Mouse (Mus musculus) erythroid progenitor cell, adult 5-6 weeks (primary cell): ENCODE results near the gene Iqcn. TPM values are rescaled to one million over a fixed set of nuclear protein-coding genes. Genes with fewer than 3 reads are reported as not detected.

ENCODE experiments used
- ATAC-seq: replicated peaks from 2 replicates; pipeline ENCODE4 v1.8.0; 2016; ENCODE audit warnings: moderate number of reproducible peaks, mild to moderate bottlenecking, moderate TSS enrichment, inconsistent platforms; ENCODE audit not compliant: poor library complexity, low FRiP score, severe bottlenecking
- total RNA-seq, 2 experiments: library from RNA; stranded (forward) in 1 of 2; stranded (reverse) in 1 of 2; fragments of 150-400 nt in 1 of 2; fragments of 186-747, 209-891 nt in 1 of 2; gene quantifications; 2 replicates each; pipeline versions ENCODE4 v1.2.3 to v1.2.4; 2015 to 2017; ENCODE audit warnings: low replicate concordance in 2 of 2

Iqcn gene
- total RNA-seq, 2 experiments from 2014 or later: not detected

DNA sequence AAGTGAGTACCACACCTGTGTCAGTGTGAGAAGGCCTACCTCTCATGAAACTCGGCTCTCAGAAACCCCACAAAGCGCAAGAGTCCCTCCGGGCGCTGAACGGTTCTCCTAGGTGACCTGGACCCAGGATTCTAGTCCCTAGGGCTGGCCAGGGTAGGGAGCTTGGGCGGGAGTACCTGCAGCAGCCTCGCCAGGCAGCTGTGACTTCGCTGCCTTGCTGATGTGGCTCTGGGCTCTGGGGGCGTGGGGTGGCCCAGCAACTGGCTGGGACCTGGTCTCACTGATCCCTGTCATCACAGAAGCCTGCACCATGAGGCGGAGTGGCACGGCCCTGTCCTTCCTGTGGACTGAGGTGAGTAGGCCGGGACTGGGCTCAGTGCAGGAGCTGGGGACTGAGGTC, 21.0 kb downstream of the Iqcn start:
- no peak for ATAC-seq

DNA sequence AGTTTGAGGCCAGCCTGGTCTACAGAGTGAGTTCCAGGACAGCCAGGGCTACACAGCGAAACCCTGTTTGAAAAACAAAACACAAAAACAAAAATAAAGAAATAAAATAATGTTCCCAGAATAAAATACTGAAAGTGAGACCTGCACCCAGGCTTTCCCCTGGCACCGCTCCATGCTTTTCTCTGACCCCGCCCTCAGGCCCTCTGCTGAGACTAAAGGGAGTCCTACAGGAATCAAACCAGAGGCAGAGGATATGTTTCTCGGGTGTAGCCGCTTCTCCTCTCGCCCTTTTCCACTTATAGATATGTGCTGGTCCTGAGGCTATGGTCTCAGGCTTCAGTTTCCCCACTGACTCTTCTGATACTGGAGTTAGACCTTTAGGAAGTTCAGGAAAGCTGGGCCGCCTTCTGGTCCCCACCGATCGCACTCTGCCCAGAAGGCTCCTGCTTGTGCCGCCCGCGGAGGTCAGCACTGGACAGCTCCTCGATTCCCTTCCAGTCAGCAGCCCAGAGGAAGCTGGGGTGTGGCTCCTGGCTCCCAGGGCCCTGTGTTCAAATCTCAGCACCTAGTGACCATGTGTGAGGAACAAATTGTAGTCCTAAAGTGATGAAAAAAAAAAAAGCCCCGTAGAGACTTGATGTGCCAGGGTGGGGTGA, 22.7 kb downstream of the Iqcn start:
- no peak for ATAC-seq

DNA sequence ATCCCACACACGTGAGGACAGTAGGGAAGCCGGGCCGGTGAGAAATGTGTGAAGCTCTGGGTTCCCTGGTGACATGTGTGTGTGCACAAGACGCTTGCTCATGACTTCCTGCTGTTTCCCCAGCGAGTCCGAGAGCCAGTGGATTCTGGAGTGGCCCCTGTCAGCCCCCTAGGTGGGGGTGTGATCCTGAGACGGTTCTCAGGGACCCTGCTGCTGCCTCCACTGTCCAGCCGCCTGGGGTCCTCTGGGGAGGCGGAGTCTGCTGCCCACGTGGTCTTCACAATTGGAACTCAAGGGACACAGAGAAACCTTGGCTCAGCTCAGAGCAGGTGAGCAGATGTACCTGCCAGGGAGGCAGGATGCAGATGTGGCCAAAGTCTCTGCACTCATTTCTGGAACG, 23.5 kb downstream of the Iqcn start:
- ATAC-seq: no peak

DNA sequence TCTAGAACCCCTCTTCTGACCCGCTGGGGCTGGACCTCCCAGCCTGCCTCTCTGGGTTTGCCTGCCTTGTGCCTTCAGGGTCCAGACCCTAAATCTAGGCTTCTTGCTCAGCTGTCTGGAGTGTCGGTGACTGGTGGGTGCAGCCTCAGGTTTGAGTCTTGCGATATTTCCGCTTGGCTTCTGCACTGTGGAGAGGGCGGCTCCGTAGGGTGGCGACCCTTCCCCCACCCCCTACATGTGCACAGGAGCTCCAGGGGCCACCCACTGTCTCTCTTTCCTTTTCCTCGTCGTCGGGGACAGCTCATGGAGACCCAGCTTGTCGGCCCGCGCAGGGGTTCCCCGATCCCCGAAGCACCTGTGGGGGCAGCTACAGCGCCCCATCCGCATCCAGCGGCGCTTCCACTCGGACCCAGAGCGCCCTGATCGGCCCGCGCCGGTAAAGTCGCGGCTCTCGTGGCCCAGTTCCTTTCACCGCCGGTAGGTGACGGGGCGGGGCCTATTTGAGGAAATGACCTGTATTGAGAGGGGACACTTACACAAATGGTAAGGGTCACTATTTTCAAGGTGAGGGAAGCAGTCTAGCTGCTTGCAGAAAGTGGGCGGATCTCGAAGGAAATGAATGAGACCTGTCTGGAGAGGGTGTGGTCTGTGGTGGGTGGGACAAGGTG, 26.7 kb downstream of the Iqcn start:
- no peak for ATAC-seq

DNA sequence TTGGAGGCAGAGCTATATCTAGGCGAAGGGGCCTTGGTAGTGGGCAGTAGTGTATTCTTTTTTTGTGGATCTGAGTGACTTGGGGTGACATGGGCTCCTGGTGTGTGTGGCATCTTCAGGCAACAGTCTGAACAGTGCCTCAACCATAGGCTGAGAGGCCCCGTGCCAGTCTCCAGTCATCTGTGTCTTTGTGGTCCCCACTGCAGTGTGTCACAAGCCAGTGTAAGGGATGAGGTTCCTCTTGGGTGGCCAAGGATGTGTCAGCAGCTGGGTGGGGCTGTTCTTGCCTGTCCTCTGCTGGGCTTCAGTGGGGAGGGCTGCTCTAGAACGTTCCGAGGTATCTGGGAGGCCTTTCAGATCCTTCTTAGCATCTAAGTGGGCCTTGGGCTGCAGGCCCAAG, 27.7 kb downstream of the Iqcn start:
- ATAC-seq: no peak

DNA sequence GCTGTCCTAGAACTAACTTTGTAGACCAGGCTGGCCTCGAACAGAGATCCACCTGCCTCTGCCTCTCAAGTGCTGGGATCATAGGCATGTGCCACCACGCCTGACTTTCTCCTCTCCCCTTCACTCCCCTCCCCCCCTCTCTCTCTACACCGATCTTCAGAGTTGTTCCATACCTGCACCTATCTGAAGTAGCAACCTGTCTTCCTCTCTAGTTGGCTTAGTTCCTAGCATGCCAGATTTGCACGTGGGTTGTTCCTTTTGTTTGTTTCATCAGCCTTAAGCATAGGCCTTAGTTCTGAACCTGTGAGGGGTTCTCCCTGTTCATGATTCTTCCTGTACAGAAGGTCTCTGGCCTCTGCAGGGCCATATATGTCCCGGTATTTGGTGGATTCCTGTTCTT, 34.4 kb downstream of the Iqcn start:
- no peak for ATAC-seq

DNA sequence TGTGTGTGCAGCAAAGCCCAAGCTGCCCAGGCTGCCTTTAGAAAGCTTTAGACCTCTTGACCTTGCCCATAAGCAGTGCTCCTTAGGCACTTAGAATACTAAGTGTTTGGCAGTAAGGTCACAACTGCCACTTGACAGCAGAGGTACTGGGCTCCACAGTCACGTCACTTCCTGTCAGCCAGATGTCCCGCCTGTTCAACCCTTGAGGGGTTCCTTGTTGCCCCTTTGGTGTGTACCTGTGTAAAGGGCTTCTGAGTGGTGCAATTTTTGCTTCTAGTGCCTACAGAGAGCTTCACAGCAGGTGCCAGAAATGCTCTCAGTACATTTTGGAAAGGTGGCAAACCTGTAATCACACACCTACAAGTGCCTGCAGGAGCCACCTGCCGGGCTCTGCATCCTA, 35.0 kb downstream of the Iqcn start:
- ATAC-seq: no peak

DNA sequence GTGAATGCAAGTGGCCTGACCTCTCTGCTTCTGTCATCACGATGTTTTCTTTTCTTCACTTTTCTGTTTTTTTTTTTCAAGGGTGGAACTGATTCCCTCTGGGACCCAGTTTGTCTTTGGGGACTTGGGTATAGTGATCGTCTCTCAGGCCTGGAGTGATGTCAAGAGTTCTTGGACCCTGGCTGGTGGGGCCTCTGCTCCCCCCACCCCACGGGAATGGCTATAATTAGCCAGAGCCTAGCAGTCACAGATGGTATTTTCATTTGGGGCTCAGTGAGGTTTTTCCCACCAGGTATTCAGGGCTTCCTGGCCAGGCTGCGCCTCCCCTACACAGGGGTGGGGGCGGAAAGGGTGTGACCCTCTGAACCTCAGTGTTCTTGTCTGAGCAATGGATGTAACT, 38.4 kb downstream of the Iqcn start:
- ATAC-seq: no peak

DNA sequence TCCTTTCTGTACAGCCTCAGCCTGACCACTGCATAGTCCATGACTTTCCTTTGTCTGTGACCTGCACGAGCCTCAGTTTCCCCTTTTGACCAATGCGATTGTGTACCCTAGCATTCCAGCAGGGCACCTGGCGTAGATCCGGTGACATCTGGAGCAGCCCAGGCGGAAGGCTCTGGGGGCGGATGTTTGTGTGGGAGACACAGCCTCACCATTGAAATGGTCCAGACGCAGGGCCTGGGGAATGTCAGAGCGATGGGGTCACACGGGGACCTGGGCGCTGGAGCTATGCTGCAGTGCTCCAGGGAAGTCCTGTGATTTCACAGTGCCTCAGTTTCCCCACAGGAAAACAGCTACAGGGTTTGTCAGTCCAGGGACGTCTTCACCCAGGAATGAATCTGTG, 38.9 kb downstream of the Iqcn start:
- no peak for ATAC-seq

DNA sequence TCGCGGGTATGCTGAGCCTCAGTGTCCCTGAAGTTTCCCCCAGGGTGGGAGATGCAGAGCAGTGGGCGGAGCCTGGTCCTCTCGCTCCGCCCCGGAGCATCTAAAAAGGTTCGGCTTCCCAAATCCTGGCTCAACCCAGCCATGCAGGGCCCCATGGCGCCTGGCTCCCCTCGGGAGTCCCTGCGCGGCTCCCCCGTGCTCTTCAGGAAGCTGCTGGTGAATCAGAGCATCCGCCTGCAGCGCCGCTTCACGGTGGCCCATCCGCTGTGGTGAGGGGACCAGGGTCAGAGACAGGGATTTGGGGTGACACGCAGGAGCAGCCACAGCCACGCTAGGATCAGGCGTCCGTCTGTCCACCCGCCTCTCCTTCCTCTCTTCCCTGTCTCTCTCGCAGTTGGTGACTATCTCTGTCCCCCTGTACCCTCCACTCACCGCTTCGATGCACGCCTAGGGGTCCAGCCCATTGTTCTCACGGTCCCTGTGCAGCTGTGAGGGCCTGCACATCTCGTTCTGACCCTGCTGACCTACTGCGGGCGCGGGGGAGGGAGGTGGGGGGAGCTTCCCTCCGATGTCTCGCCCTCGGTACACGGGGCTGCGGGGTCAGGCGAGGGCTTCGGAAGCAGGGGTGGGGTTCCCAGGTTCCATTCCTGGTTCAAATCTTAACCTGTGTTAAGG, 39.9 kb downstream of the Iqcn start:
- ATAC-seq: no peak

DNA sequence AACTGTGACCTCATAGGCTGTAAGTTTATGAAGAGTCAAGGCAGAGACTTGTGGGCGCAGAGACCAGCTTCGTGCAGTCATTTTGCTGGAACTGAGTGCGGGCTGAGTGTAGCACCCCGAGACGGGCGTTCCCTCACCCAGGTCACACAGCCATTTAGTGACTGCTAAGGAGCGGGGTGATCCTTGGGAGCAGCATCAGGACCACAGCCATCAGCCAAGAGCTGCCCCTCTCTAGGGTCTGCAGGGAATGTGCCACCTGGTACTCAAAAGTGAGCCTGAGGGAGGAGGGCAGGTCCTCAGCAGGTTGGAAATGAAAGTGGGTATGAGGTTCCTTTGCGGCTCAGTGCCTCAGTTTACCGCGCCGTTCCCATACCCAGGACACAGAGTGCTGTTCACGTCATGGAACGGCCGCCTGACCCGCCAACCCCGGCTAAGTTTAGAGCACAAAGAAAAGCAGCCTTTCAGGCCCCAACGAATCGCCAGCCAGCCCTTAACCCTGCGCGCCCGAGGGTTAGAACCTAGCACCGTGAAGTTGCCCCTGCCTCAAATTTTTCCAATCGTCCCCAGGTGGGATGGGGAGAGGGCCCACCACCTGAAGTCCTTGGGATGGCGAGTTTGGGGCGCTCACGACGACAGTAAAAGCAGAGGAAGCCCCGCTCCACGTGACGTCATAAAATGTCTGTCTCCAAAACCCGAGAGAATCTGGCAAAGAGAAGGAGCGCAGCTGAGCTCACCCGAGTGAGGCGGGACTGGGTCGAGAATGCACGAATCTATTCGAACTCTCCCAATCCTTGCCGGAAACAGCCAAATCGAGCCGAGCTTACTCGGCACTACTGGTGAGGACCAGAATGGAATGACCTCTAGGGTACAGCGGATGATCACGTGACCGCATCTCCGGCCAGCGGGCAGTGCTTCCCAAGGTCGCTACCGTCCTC, 40.7 kb downstream of the Iqcn start:
- no peak for ATAC-seq

DNA sequence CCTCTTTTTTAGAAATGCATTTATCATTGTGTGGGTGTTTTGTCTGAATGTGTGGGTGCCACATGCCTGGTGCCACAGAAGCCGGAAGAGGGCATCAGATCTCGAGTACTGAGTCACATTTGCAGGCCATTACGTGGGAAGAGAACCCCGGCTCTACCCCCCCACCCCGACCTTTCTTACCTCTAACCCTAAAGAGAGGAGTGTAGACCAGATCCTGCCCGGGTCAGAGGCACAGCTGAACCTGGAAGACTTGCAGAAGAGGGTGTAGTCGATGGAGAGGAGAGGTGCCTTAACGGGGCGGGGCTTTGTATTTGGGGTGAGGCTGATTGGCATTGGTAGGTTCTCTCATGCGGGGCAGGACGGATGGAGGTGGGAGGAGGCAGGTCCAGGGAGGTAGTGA, 41.5 kb downstream of the Iqcn start:
- ATAC-seq: no peak

DNA sequence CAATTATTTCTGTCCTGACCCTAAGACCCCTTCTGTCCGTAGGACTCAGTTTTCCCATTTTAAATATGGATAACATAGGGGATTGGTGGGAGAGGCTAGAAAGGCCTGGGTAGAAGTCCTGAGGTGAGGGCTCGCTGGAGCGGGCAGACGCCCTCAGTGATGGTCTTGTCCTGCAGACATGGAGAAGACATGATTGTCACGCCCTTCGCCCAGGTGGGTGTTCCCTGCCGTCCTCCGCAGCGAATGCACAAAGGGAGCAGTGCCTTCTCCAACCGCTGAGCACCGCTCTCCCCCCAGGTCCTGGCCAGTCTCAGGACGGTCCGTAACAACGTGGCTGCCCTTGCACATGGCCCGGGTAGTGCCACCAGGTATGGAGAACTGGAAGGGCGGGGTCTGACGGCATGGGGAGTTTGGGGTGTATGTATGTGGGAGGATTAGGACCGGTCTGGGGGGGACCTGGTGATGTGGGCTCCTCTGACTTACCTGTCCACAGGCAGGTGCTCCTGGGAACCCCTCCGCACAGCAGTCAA, 42.5 kb downstream of the Iqcn start:
- no peak for ATAC-seq

DNA sequence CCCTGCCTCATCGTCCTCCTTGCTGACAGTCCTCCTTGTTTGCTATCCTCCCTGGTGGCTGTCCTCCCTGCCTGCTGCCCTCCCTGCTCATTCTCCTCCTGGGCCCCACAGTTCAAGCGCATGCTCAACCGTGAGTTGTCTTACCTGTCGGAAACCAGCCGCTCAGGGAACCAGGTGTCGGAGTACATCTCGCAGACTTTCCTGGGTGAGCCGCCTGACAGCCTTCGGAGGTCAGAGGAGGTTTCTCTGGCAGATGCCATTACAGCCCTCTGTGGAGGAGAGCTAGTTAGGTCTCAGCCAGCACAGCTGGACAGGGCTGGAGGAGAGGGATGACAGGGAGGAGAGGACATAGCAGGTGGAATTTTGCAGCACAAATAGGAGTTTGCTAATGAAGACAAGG, 43.4 kb downstream of the Iqcn start:
- no peak for ATAC-seq

DNA sequence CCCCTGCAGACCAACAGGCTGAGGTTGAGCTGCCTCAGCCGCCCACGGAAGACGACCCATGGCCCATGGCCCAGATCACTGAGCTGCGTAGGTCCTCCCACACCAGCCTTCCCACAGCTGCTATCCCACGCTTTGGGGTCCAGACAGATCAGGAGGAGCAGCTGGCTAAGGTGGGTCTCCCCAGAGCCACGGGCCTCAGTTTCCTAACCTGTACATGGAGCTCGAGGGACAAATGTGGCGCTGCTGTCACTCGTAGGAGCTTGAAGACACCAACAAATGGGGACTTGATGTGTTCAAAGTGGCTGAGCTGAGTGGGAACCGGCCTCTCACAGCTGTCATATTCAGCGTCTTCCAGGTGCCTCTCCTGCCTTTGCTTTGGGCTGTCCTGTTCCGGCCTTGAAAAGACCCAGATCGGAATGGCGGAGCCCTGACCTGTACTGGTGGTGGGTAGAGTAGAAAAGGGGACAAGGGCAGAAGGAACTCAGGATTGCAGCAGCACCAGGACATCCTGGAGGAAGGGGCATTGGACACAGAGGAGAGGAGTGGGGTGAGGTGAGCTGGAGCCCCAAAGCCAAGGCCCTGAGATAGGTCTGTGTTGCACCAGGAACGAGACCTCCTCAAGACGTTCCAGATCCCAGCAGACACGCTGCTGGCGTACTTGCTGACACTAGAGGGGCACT, 44.1 kb downstream of the Iqcn start:
- ATAC-seq: no peak

DNA sequence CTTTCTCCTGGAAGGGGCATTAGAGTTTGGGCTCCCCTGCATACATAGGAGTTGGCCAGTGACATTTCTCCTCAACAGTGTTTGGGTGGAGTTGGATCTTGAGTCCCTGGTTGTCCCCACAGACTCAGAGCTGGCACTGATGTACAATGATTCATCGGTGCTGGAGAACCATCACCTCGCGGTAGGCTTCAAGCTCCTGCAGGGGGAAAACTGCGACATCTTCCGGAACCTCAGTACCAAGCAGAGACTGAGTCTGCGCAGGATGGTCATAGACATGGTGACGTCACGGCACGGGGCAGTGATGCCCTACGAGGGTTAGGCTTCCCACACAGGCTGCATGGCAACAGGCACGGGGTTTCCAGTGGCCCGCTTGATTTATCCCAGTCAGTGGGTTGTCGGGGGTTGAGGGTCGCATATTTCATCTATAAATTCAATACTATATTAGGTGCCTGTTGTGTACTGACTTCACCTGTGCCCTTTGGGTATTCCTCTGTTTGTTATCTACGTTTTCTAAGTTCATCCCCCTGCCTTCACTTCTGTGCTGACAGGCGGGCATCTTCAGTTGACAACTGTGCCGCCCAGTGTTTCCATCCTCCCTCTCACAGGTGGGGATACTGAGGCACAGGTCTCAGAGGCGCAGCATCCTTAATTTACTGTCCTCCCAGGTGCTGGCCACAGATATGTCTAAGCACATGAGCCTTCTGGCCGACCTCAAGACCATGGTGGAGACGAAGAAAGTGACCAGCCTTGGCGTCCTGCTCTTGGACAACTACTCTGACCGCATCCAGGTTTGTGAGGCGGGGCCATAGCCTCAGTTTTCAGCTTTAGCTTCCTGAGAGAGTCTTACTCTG, 45.2 kb downstream of the Iqcn start:
- ATAC-seq: no peak

DNA sequence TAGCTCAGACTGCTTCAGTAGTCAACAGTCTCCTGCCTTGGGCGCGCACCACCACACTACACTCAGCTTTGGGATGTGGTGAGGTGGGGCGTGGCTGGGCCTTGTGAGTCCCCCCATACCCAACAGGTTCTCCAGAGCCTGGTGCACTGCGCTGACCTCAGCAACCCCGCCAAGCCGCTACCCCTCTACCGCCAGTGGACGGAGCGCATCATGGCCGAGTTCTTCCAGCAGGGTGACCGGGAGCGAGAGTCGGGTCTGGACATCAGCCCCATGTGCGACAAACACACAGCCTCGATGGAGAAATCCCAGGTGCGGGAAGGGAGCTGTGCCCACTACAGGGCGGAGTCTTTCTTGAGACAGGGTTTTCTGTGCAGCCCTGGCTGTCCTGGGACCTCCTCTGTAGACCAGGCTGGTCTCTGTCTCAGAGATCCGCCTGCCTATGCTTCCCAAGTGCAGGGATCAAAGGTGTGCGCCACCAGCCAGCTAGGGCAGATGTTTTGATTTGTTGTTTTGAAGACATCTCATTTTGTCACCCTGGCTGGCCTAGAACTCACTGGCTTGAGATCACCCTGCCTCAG, 45.9 kb downstream of the Iqcn start:
- ATAC-seq: 0 out of 2 replicates have a peak, but pooled peaks have one; percentile 21

DNA sequence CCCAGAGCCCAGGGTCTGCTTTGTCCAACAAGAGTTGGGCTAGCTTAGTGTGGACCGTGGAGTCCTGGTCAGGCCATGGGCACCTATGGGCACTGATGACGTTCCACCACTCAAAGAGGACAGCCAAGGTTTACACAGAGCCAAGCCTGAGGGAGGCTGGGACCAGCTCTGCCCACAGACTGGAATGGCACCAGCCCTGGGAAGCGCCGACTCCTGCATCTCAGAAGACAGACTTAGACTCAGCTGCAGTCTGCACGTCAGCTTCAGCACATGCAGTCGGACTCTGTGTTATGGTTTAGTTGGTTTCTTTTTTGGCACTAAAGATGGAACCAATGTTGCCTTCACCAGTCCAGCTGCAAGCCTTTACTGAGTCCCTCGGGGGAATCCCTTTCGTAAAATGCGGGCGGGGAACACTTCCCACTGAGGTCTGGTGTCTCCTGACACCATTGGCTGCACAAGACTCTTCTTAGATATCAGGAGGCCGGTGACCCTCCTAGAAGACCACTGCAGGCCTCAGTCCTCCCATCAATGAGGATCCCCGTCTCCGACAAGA, 46.9 kb downstream of the Iqcn start:
- no peak for ATAC-seq
